Mouse (Mus musculus) spleen, embryonic (tissue): ENCODE measurements around the gene Lgals9.

Experiments used
- CTCF ChIA-PET: fragments of 350-600 bp; sonication (Branson Sonifier 250); formaldehyde crosslinking; loops from one replicate; lab custom pipeline; 2022; lab: Charles Lee

Lgals9 gene

DNA sequence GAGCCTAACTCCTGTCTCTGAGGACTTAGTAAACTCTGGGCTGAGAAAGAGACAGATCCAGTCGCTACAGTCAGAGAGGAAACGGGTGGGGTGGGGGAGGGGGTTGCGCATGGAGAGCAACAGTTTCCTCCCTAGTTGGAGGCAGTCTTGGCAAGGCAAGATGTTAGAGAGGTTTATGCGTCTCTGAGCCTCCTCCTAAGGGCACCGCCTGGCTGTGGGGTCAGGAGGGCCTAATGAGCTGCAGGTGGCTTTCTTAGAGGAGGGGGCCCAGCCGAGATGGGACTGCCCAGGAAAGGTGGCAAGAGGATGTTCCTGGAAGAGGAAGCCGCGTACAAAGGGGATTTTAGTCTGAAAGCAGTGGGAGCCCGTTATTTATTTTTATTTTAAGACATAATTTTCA is 60.6 kb downstream of the Lgals9 start:
- CTCF ChIA-PET = no interaction called here

DNA sequence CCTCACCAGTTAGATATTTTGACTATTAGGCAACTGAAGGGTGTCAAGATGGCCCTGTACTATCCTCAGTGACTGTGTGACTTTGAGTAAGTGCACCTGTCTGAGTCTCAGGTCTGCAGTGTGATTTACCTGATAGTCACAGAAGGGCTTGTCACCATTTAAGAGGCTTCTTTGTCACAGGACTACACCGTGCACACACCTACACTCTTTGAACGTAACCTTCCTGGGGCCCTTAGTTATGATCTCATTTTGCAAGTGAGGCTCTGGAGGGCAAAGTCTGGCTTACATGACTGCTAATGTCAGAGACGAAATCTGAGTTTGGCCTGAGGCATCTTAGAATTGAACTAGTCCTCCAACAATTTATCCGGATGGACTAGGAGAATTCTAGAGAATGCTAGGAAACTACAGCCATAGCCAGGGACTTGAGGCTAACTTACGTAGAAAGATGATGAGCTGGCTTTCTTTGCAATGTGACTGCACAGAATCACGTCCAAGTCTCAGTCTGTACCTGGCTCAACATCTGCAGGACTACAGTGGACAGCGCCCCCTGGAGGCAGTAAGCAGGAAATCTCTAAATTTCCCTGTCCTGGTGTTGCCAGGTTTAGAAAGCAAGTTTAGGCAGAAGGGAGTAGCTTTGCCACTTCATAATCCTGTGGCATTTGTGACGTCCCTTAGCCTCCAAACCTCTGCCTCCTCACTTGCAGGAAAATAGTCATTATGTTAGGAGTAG is 61.9 kb downstream of the Lgals9 start:
- CTCF ChIA-PET = interaction anchor here (0.6 kb wide), 2 partner anchors 46 to 91 kb away, joined by 3 read pairs; no protein-coding TSS in a partner anchor

- CTCF ChIA-PET = interaction anchor here (1.0 kb wide), 1 partner anchor 92 kb away, joined by 3 read pairs; no protein-coding TSS in a partner anchor
Observed at GRCm38 (mm10) chr11:78920411-78920939, 64.3 kb downstream of the Lgals9 start, which contains the start of gene Nos2. TSS of gene Nos2 (plus strand) at chr11:78920787.

DNA sequence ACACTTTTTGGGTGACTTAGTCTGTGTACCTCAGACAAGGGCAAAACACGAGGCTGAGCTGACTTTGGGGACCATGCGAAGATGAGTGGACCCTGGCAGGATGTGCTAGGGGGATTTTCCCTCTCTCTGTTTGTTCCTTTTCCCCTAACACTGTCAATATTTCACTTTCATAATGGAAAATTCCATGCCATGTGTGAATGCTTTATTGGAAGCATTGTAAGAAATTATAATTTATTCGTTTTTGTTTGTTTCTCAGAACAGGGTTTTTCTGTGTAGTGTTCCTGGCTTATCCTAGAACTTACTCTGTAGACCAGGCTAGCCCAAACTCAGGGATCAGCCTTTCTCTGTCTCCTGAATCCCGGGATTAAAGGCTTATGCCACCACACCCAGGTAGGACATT is 65.0 kb downstream of the Lgals9 start:
- CTCF ChIA-PET = interaction anchor here (1.0 kb wide), 1 partner anchor 92 kb away, joined by 3 read pairs; no protein-coding TSS in a partner anchor

GRCm38 (mm10) chr11:78916410-78916809 is 68.3 kb downstream of the Lgals9 start:
- CTCF ChIA-PET = interaction anchor here (0.5 kb wide), 1 partner anchor 48 kb away, joined by 3 read pairs; no protein-coding TSS in a partner anchor

- CTCF ChIA-PET = no interaction called here
Observed at GRCm38 (mm10) chr11:78915473-78915872, 69.3 kb downstream of the Lgals9 start.
